Mouse (Mus musculus): ENCODE results near the gene Aif1. TPM values are rescaled to one million over a fixed set of nuclear protein-coding genes. Genes with fewer than 3 reads are reported as not detected.
A peak's percentile ranks its signal among the peaks of the same experiment; 100 is the strongest.

The Aif1 gene
- polyA plus RNA-seq, 1 experiment = 4.1 TPM

DNA sequence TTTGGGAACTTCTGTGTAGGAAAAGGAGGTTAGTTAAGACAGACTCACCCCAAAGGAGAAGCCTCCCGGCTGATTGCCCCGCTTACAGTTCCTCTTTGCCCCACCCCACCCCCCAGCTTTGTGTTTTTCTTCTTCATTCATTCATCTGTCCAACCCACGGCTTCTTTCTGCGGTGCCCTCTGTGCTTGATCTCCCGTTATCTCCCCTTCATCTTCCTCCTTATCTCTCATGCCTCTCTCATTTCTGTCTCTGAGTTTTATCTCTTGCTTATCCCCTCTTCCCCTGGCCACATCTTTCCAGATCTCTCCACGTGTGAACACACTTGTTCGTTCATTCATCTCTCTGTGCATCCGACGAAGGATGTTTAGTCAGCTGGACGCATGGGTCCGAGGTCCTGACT lies 25.3 kb upstream of the Aif1 start:
- no peak overlapping the region for H3K27ac ChIP-seq (ENCODE audit: insufficient read depth, low read length)
- WGBS = 75% methylated on average over 11 of the region's 11 CpGs
- H3K4me1 ChIP-seq (ENCODE audit: control insufficient read depth, insufficient read depth, low read length) = no peaks in the 10 kb centered on the region
- no peak for DNase-seq
- H3K27me3 ChIP-seq (ENCODE audit: control insufficient read depth, insufficient read depth, low read length) = no peaks in the 10 kb centered on the region
- TF ChIP-seq CTCF (IDR thresholded peaks at IDR 0.05; ENCODE audit: borderline replicate concordance, insufficient read depth, low read depth, low read length) = no peak
- no peak for TF ChIP-seq POLR2A (IDR thresholded peaks at IDR 0.05; ENCODE audit: borderline replicate concordance, insufficient read depth, low read length)
- H3K4me3 ChIP-seq (replicated peaks; ENCODE audit: insufficient read depth, low read depth, low read length) = no peak overlapping the region

DNA sequence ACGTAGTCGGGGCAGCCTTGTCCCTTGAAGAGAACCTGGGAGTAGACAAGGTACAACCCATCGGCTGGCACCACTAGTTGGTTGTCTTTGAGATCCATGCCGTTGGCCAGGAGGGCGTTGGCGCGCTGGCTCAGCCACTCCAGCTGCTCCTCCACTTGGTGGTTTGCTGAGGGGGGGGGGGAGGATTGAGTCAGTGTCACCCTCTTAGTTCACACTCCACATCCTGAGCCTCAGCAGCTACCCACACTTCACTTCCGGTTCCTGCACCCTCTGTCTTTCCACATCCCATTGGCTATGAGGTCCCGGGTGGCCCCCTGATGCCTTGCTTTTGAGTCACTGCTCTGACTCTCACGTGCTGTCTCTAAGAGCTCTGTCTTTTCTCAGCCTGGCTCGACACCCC lies 24.5 kb upstream of the Aif1 start:
- DNase-seq = no peak
- TF ChIP-seq CTCF (IDR thresholded peaks at IDR 0.05; ENCODE audit: borderline replicate concordance, insufficient read depth, low read depth, low read length) (no peak), POLR2A (IDR thresholded peaks at IDR 0.05; ENCODE audit: borderline replicate concordance, insufficient read depth, low read length) (no peak)
- no peak overlapping the region for H3K4me3 ChIP-seq (replicated peaks; ENCODE audit: insufficient read depth, low read depth, low read length)
- H3K27me3 ChIP-seq (ENCODE audit: control insufficient read depth, insufficient read depth, low read length) = no peaks in the 10 kb centered on the region
- H3K4me1 ChIP-seq (ENCODE audit: control insufficient read depth, insufficient read depth, low read length) = no peaks in the 10 kb centered on the region
- 78% methylated on average over 11 of the region's 11 CpGs for WGBS
- H3K27ac ChIP-seq (ENCODE audit: insufficient read depth, low read length) = no peak overlapping the region

DNA sequence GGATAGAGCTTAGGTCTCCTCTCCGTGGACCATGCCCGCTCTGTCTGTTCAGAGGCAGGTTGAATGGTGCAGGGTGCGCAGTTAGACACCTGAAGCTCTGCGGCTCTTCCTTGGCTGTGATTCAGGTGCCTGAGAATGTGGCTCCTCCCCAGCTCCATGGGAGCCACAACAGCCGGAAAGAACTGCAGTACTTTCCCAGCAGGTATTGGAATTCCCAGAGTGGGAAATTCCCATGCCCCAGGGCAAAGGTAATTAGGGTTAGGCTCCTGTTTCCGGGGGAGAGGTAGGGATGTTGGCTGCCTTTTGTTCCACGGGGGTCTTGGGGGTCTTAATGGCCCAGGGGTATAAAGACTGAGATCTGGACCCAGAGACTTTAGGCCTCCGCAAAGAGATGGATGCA lies 23.1 kb upstream of the Aif1 start:
- WGBS = 25% methylated on average over 8 of the region's 8 CpGs
- no peak for TF ChIP-seq CTCF (IDR thresholded peaks at IDR 0.05; ENCODE audit: borderline replicate concordance, insufficient read depth, low read depth, low read length)
- TF ChIP-seq POLR2A (IDR thresholded peaks at IDR 0.05; ENCODE audit: borderline replicate concordance, insufficient read depth, low read length) = no peak
- Histone ChIP-seq H3K4me3 (replicated peaks; ENCODE audit: insufficient read depth, low read depth, low read length) (no peak overlapping the region), H3K27me3 (ENCODE audit: control insufficient read depth, insufficient read depth, low read length) (no peaks in the 10 kb centered on the region), H3K27ac (ENCODE audit: insufficient read depth, low read length) (no peak overlapping the region), H3K4me1 (ENCODE audit: control insufficient read depth, insufficient read depth, low read length) (no peaks in the 10 kb centered on the region)
- DNase-seq = no peak

DNA sequence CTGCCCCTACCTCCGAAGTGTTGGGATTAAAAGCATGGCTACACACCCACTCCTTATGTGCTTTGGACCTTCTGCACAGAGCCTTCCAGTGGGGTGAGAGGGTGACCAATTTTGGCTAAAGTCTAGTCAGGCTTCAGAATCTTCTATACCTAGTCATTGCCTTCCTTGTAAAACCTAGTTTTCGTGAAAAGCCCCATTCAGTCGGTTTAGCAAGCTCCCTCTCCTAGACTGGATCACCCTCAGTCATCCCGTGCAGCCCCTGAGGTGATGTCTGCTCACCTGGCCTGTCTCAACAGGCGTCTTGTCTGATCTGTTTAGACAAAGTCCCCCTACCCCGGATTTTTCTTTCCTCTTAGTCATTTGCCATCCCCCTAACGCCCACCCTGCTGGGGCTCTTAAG lies 22.2 kb upstream of the Aif1 start:
- TF ChIP-seq CTCF (IDR thresholded peaks at IDR 0.05; ENCODE audit: borderline replicate concordance, insufficient read depth, low read depth, low read length) (no peak), POLR2A (IDR thresholded peaks at IDR 0.05; ENCODE audit: borderline replicate concordance, insufficient read depth, low read length) (no peak)
- Histone ChIP-seq H3K4me3 (replicated peaks; ENCODE audit: insufficient read depth, low read depth, low read length) (no peak overlapping the region), H3K27ac (ENCODE audit: insufficient read depth, low read length) (no peak overlapping the region), H3K4me1 (ENCODE audit: control insufficient read depth, insufficient read depth, low read length) (no peaks in the 10 kb centered on the region), H3K27me3 (ENCODE audit: control insufficient read depth, insufficient read depth, low read length) (no peaks in the 10 kb centered on the region)
- no peak for DNase-seq
- WGBS = 67% methylated on average over 7 of the region's 7 CpGs

DNA sequence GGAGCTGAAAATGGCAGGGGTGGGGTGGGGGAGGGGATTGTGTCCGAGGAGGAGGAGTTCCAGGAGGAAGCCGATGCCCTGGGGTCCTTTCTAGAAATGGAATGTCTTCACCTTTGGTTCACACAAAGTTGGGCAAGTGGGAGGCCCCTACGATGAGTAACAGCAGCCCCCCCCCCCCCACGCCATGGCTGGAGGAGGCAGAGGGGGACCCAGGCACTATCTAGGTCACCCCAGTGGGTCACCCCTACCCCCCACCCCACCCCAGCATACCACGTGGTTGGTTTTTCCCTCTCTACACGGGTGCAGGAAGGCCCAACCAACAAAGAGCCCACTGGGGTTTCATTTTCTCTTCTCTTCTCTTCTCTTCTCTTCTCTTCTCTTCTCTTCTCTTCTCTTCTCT lies 21.3 kb upstream of the Aif1 start:
- Histone ChIP-seq H3K4me3 (replicated peaks; ENCODE audit: insufficient read depth, low read depth, low read length) (no peak overlapping the region), H3K27ac (ENCODE audit: insufficient read depth, low read length) (no peak overlapping the region), H3K4me1 (ENCODE audit: control insufficient read depth, insufficient read depth, low read length) (no peaks in the 10 kb centered on the region), H3K27me3 (ENCODE audit: control insufficient read depth, insufficient read depth, low read length) (no peaks in the 10 kb centered on the region)
- 45% methylated on average over 6 of the region's 6 CpGs for WGBS
- no peak for DNase-seq
- TF ChIP-seq CTCF (IDR thresholded peaks at IDR 0.05; ENCODE audit: borderline replicate concordance, insufficient read depth, low read depth, low read length) = no peak

DNA sequence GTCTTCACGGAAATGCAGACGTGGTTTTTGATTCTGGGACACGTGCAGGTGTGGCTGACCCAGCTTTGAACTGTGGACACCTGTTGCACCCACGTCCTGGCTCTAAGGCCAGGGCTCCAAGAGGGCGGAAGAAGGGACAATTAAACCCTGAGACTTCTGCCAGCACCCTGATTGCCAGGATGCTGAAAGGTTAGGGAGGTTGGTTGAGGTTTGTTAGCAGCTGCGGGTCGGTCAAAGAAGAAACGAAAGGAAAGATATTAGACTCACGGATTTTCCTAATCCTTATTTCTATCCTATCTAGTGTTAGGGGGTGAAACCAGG lies 20.4 kb upstream of the Aif1 start:
- WGBS = 30% methylated on average over 9 of the region's 9 CpGs
- H3K4me3 ChIP-seq (replicated peaks; ENCODE audit: insufficient read depth, low read depth, low read length) = no peak overlapping the region
- DNase-seq = no peak
- TF ChIP-seq POLR2A (IDR thresholded peaks at IDR 0.05; ENCODE audit: borderline replicate concordance, insufficient read depth, low read length) = no peak
- no peak for TF ChIP-seq CTCF (IDR thresholded peaks at IDR 0.05; ENCODE audit: borderline replicate concordance, insufficient read depth, low read depth, low read length)
- H3K4me1 ChIP-seq (ENCODE audit: control insufficient read depth, insufficient read depth, low read length) = no peaks in the 10 kb centered on the region
- no peaks in the 10 kb centered on the region for H3K27me3 ChIP-seq (ENCODE audit: control insufficient read depth, insufficient read depth, low read length)
- H3K27ac ChIP-seq (ENCODE audit: insufficient read depth, low read length) = no peak overlapping the region

DNA sequence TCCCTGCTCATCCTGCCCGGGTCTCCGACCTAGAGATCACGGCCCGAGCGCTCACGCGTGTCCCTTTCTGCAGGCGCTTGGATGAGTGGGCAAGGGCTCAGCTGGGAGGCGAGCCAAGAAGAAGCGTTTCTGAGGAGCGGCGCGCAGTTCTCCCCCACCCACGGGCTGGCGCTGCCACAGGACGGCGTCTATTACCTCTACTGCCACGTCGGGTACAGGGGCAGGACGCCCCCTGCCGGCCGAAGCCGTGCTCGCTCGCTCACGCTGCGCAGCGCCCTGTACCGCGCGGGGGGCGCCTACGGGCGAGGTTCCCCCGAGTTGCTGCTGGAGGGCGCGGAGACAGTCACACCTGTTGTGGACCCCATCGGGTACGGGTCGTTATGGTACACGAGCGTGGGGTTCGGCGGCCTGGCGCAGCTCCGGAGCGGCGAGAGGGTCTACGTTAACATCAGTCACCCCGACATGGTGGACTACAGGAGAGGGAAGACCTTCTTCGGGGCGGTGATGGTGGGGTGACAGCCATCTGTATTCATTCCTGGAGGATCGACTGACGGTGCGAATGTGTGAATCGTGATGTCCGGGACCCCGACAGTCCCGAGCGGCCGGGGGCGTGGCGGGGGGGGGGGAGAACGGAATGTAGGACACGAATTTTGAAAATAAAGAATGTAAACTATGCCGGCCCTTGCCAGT lies 19.9 kb upstream of the Aif1 start:
- Histone ChIP-seq H3K4me1 (ENCODE audit: control insufficient read depth, insufficient read depth, low read length) (no peaks in the 10 kb centered on the region), H3K27me3 (ENCODE audit: control insufficient read depth, insufficient read depth, low read length) (no peaks in the 10 kb centered on the region), H3K27ac (ENCODE audit: insufficient read depth, low read length) (no peak overlapping the region), H3K4me3 (replicated peaks; ENCODE audit: insufficient read depth, low read depth, low read length) (no peak overlapping the region)
- peak; percentile 38 to 53 for DNase-seq
- no peak for TF ChIP-seq POLR2A (IDR thresholded peaks at IDR 0.05; ENCODE audit: borderline replicate concordance, insufficient read depth, low read length)
- TF ChIP-seq CTCF (IDR thresholded peaks at IDR 0.05; ENCODE audit: borderline replicate concordance, insufficient read depth, low read depth, low read length) = peak; percentile 69
- WGBS = 2% methylated on average over 66 of the region's 66 CpGs

DNA sequence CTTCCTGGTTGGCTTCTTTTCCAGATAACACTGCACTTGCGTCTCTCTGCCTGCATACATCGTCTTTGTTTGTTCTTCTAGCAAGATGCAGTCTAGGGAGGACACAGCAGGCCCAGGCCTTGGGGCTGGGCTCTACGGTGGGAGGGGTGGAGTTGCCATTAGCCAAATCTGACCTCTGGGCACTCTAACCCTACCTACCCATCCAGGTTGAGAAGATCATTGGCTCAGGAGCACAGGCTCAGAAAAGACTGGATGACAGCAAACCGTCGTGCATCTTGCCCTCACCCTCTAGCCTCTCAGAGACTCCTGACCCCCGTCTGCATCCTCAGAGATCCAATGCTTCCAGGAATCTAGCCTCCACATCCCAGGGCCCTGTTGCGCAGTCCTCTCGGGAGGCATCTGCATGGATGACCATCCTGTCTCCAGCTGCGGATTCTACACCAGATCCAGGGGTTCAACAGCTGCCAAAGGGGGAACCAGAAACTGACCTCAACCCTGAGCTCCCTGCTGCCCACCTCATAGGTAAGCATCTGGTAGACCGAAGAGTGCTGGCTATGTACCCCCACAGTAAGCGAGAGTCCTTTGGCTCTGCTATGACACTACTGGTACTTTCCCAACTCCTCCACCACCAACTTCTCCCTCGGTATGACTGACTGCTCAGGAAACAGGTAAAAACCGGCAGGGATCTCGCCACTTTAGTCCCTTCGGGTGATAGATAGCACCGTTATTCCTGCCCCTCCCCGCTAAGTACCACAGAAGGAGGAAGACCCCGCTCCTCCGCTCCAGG lies 19.2 kb upstream of the Aif1 start:
- Histone ChIP-seq H3K4me3 (replicated peaks; ENCODE audit: insufficient read depth, low read depth, low read length) (no peak overlapping the region), H3K27me3 (ENCODE audit: control insufficient read depth, insufficient read depth, low read length) (no peaks in the 10 kb centered on the region), H3K27ac (ENCODE audit: insufficient read depth, low read length) (no peak overlapping the region), H3K4me1 (ENCODE audit: control insufficient read depth, insufficient read depth, low read length) (no peaks in the 10 kb centered on the region)
- WGBS = 48% methylated on average over 19 of the region's 19 CpGs
- DNase-seq = no peak
- no peak for TF ChIP-seq CTCF (IDR thresholded peaks at IDR 0.05; ENCODE audit: borderline replicate concordance, insufficient read depth, low read depth, low read length)
- no peak for TF ChIP-seq POLR2A (IDR thresholded peaks at IDR 0.05; ENCODE audit: borderline replicate concordance, insufficient read depth, low read length)

Measured in cerebellum, adult 2 months (tissue).